Mouse (Mus musculus) bone marrow, adult 2 months (tissue): ENCODE measurements around the gene Pik3r3.

Source experiments
- CTCF ChIP-seq: fragments of 200-500 bp; IDR thresholded peaks from 2 replicates; pipeline ENCODE4 v1.5.1; 2011; ENCODE audit warnings: low read length, control low read depth; ENCODE audit not compliant: control insufficient read depth, insufficient read depth
- POLR2A ChIP-seq: fragments of 200-500 bp; IDR thresholded peaks from 2 replicates; pipeline ENCODE4 v1.6.1; 2011; ENCODE audit warnings: low read depth, mild to moderate bottlenecking, control low read depth, low read length, borderline replicate concordance; ENCODE audit not compliant: control insufficient read depth

DNA sequence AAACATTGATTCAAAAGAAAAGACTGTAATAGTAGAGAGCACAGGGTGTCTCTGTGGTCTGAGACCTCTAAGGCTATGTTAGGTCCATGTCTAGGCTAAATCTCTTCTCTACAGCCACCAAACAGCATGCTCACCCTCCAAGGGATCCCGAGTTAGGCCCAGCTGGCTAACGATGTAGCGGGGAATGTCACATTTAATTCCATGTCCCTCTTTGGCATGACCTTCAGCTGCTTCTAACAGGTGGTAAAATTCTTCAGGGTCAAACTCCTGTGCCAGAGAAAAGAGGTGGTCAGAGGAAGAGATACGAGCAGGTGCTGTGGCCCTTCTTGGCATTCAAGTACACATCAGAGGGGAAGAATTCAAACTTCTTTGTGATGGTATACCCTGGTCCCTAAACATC is 96.2 kb downstream of the Pik3r3 start:
- TF ChIP-seq CTCF (no peak), POLR2A (no peak)
